8 mouse cellular contexts compared by ENCODE assay signal in genomic region chr13:63900679-63901302, GRCm38 (mm10).
A peak's percentile ranks its signal among the peaks of the same experiment; 100 is the strongest.
DNase-seq lines count a peak whose midpoint lies in the region; ATAC-seq lines count a peak whose summit lies in the region.
"Had no signal": no experiment of that assay in that cellular context is flagged by ENCODE, and none has a peak within 500 bp of the region (broad histone marks: within the 10 kb centered on the region; RNA-seq: fewer than 3 reads in every experiment).

No protein-coding gene starts in this region.

- no peaks in the 10 kb centered on the region for H3K27me3 ChIP-seq in lung, embryonic 16.5 days (ENCODE audit: control insufficient read depth, insufficient read depth, low read depth, low read length)
- H3K27me3 ChIP-seq in forebrain, embryonic 12.5 days, result peaks cover 38% of the 10 kb centered on the region
- H3K27me3 ChIP-seq in intestine, embryonic 14.5 days (replicated peaks; ENCODE audit: control insufficient read depth, insufficient read depth, low read length), result no peaks in the 10 kb centered on the region
- H3K27me3 ChIP-seq in neural tube, embryonic 14.5 days (ENCODE audit: control insufficient read depth, insufficient read depth, low read length), result no peaks in the 10 kb centered on the region

- WGBS in lung, embryonic 16.5 days, result 25% methylated on average over 12 of the region's 12 CpGs
- 10% methylated on average over 12 of the region's 12 CpGs for WGBS in forebrain, embryonic 12.5 days
- 31% methylated on average over 12 of the region's 12 CpGs for WGBS in intestine, embryonic 14.5 days
- WGBS in neural tube, embryonic 14.5 days, result 20% methylated on average over 12 of the region's 12 CpGs

- peak; percentile 27 for ATAC-seq in lung, embryonic 16.5 days (ENCODE audit: low read depth)
- no peak for ATAC-seq in forebrain, embryonic 12.5 days (ENCODE audit: low FRiP score)
- ATAC-seq in intestine, embryonic 14.5 days (replicated peaks; ENCODE audit: low FRiP score, low TSS enrichment, low read depth), result 0 out of 2 replicates have a peak, but pooled peaks have one; percentile 40
- peak; percentile 13 for ATAC-seq in neural tube, embryonic 14.5 days (ENCODE audit: low read depth)

- H3K9ac ChIP-seq in lung, embryonic 16.5 days (ENCODE audit: low read length), result no peak overlapping the region; the same call in 1 of the 2 replicates
- H3K9ac ChIP-seq in forebrain, embryonic 12.5 days, result 0 out of 2 replicates have a peak overlapping the region, but pooled peaks have one; percentile 21
- no peak overlapping the region for H3K9ac ChIP-seq in intestine, embryonic 14.5 days (ENCODE audit: low read length)
- H3K9ac ChIP-seq in neural tube, embryonic 14.5 days (replicated peaks; ENCODE audit: low read depth, low read length), result no peak overlapping the region

- H3K27ac ChIP-seq in lung, embryonic 16.5 days (ENCODE audit: low read length), result peak overlapping the region; percentile 39
- no peak overlapping the region for H3K27ac ChIP-seq in forebrain, embryonic 12.5 days
- H3K27ac ChIP-seq in intestine, embryonic 14.5 days (ENCODE audit: low read depth), result no peak overlapping the region; the same call in 1 of the 2 replicates
- H3K27ac ChIP-seq in neural tube, embryonic 14.5 days (ENCODE audit: low read depth, low read length), result no peak overlapping the region
- H3K27ac ChIP-seq: macrophage had no signal

- H3K9me3 ChIP-seq in lung, embryonic 16.5 days (ENCODE audit: control insufficient read depth, low read length), result no peaks in the 10 kb centered on the region
- no peaks in the 10 kb centered on the region for H3K9me3 ChIP-seq in forebrain, embryonic 12.5 days
- no peaks in the 10 kb centered on the region for H3K9me3 ChIP-seq in intestine, embryonic 14.5 days (ENCODE audit: control insufficient read depth, low read length)
- H3K9me3 ChIP-seq in neural tube, embryonic 14.5 days (ENCODE audit: control insufficient read depth, low read length), result no peaks in the 10 kb centered on the region

- H3K4me3 ChIP-seq in lung, embryonic 16.5 days (ENCODE audit: low read length), result peak overlapping the region; percentile 30; the same call in 1 of the 2 replicates
- peak overlapping the region; percentile 29 for H3K4me3 ChIP-seq in forebrain, embryonic 12.5 days (replicated peaks)
- H3K4me3 ChIP-seq in intestine, embryonic 14.5 days (ENCODE audit: low read depth, low read length), result no peak overlapping the region
- H3K4me3 ChIP-seq in neural tube, embryonic 14.5 days (ENCODE audit: low read depth, low read length), result peak overlapping the region; percentile 30

- no peaks in the 10 kb centered on the region; the same call in none of the 2 replicates for H3K36me3 ChIP-seq in lung, embryonic 16.5 days (ENCODE audit: control insufficient read depth, insufficient read depth, low read length)
- no peaks in the 10 kb centered on the region for H3K36me3 ChIP-seq in forebrain, embryonic 12.5 days (replicated peaks)
- H3K36me3 ChIP-seq in intestine, embryonic 14.5 days (ENCODE audit: control insufficient read depth, insufficient read depth, low read length), result 0 out of 2 replicates have a peak, but pooled peaks cover 7% of the 10 kb centered on the region
- no peaks in the 10 kb centered on the region for H3K36me3 ChIP-seq in neural tube, embryonic 14.5 days (ENCODE audit: control insufficient read depth, insufficient read depth, low read length)

- H3K4me1 ChIP-seq in lung, embryonic 16.5 days (replicated peaks; ENCODE audit: control insufficient read depth, insufficient read depth, low read length), result peaks cover 18% of the 10 kb centered on the region
- H3K4me1 ChIP-seq in forebrain, embryonic 12.5 days, result peaks cover 19% of the 10 kb centered on the region
- peaks cover 19% of the 10 kb centered on the region for H3K4me1 ChIP-seq in intestine, embryonic 14.5 days (replicated peaks; ENCODE audit: control insufficient read depth, insufficient read depth, low read length)
- H3K4me1 ChIP-seq in neural tube, embryonic 14.5 days (ENCODE audit: control insufficient read depth, insufficient read depth, low read length), result peaks cover 8% of the 10 kb centered on the region; the same call in 1 of the 2 replicates

- H3K4me2 ChIP-seq in lung, embryonic 16.5 days (ENCODE audit: low read depth, low read length), result peak overlapping the region; percentile 54
- H3K4me2 ChIP-seq in forebrain, embryonic 12.5 days, result peak overlapping the region; percentile 61
- H3K4me2 ChIP-seq in intestine, embryonic 14.5 days (ENCODE audit: low read length), result peak overlapping the region; percentile 50
- peak overlapping the region; percentile 68 for H3K4me2 ChIP-seq in neural tube, embryonic 14.5 days (ENCODE audit: low read depth, low read length)

- DNase-seq in lung, postnatal 36 days, result no peak
- DNase-seq in intestine, embryonic 14.5 days (ENCODE audit: low spot score), result no peak
- DNase-seq in urinary bladder, postnatal 14 days (ENCODE audit: low spot score), result no peak
- DNase-seq in ovary, postnatal 14 days (ENCODE audit: low spot score), result no peak
